Comparison of ENCODE assay signal across 20 mouse cellular contexts in genomic region chr19:58063541-58063940, GRCm38 (mm10).
DNase-seq lines count a peak whose midpoint lies in the region; ATAC-seq and TF ChIP-seq lines count a peak whose summit lies in the region.
"Had no signal": no experiment of that assay in that cellular context is flagged by ENCODE, and none has a peak within 500 bp of the region (broad histone marks: within the 10 kb centered on the region; RNA-seq: fewer than 3 reads in every experiment).

No protein-coding gene starts in this region.

- no peak overlapping the region for H3K9ac ChIP-seq in forebrain, embryonic 15.5 days (replicated peaks)
- no peak overlapping the region for H3K9ac ChIP-seq in heart, embryonic 16.5 days (ENCODE audit: low read length)
- H3K9ac ChIP-seq in kidney, postnatal 0 days (ENCODE audit: low read depth, low read length): no peak overlapping the region
- H3K9ac ChIP-seq: liver, embryonic 14.5 days had no signal

- TF ChIP-seq POLR2A in brain, embryonic 14.5 days (IDR thresholded peaks at IDR 0.05; ENCODE audit: borderline replicate concordance, extremely low read depth, insufficient read depth, insufficient read length, poor library complexity, severe bottlenecking): no peak

- no peaks in the 10 kb centered on the region for H3K36me3 ChIP-seq in forebrain, embryonic 15.5 days
- H3K36me3 ChIP-seq in forebrain, embryonic 10.5 days (replicated peaks): peaks cover 3% of the 10 kb centered on the region; the same call in 1 of the 2 replicates
- no peaks in the 10 kb centered on the region for H3K36me3 ChIP-seq in heart, embryonic 16.5 days (ENCODE audit: control insufficient read depth, insufficient read depth)
- H3K36me3 ChIP-seq in kidney, postnatal 0 days (ENCODE audit: insufficient read depth, low read length): no peaks in the 10 kb centered on the region

- DNase-seq in forebrain, embryonic 10.5 days (ENCODE audit: extremely low spot score, low spot score): no peak
- no peak for DNase-seq in heart, adult 8-10 months (ENCODE audit: low spot score)
- peak; percentile 67 for DNase-seq in kidney, postnatal 0 days (ENCODE audit: low spot score)
- no peak for DNase-seq in kidney, postnatal 14 days
- peak; percentile 74 for DNase-seq in brain, embryonic 14.5 days (ENCODE audit: low read depth)
- DNase-seq in left cerebral cortex, adult 2 months (ENCODE audit: extremely low spot score in 1 of 2, low spot score in 2 of 2): no peak
- DNase-seq: adrenal gland, postnatal 36 days; cerebellum, adult 18-20 months; cerebellum, postnatal 36 days; gastrocnemius, postnatal 25 days; kidney, postnatal 10 days; layer of hippocampus, postnatal 36 days; lung, postnatal 10 days had no signal

- TF ChIP-seq CTCF in kidney, postnatal 0 days (IDR thresholded peaks at IDR 0.05; ENCODE audit: low read depth): no peak
- no peak for TF ChIP-seq CTCF in brain, embryonic 14.5 days (IDR thresholded peaks at IDR 0.05; ENCODE audit: borderline replicate concordance, extremely low read depth, insufficient read depth, insufficient read length)
- TF ChIP-seq CTCF in left cerebral cortex, adult 2 months (IDR thresholded peaks at IDR 0.05): no peak

- ATAC-seq in forebrain, embryonic 15.5 days (replicated peaks): no peak
- ATAC-seq in heart, embryonic 16.5 days (replicated peaks; ENCODE audit: extremely low read depth, insufficient read depth, low FRiP score): no peak
- ATAC-seq in kidney, postnatal 0 days (replicated peaks; ENCODE audit: low FRiP score, low read depth): no peak
- ATAC-seq: forebrain, embryonic 16.5 days; inflammation-experienced regulatory T-cells, adult 6 months; midbrain, embryonic 16.5 days had no signal

- intact Hi-C loops in left cerebral cortex, adult 2 months (cut with DNase I): no loop called here

- H3K27ac ChIP-seq in forebrain, embryonic 15.5 days (replicated peaks): peak overlapping the region; percentile 33; the same call in 1 of the 2 replicates
- no peak overlapping the region for H3K27ac ChIP-seq in forebrain, embryonic 10.5 days
- H3K27ac ChIP-seq in heart, embryonic 16.5 days (ENCODE audit: low read length): no peak overlapping the region
- no peak overlapping the region for H3K27ac ChIP-seq in kidney, postnatal 0 days
- H3K27ac ChIP-seq in left cerebral cortex, adult 2 months: no peak overlapping the region
- H3K27ac ChIP-seq: layer of hippocampus, adult 2 months; liver, embryonic 14.5 days had no signal

- H3K4me2 ChIP-seq in forebrain, embryonic 15.5 days (replicated peaks): no peak overlapping the region
- peak overlapping the region; percentile 52; the same call in 1 of the 2 replicates for H3K4me2 ChIP-seq in heart, embryonic 16.5 days (ENCODE audit: low read depth, low read length)
- no peak overlapping the region for H3K4me2 ChIP-seq in kidney, postnatal 0 days (ENCODE audit: low read length)

- no peaks in the 10 kb centered on the region for H3K27me3 ChIP-seq in forebrain, embryonic 15.5 days
- peaks cover 29% of the 10 kb centered on the region for H3K27me3 ChIP-seq in forebrain, embryonic 10.5 days (ENCODE audit: poor library complexity, severe bottlenecking)
- no peaks in the 10 kb centered on the region for H3K27me3 ChIP-seq in heart, embryonic 16.5 days (ENCODE audit: control insufficient read depth, insufficient read depth, low read length)
- no peaks in the 10 kb centered on the region for H3K27me3 ChIP-seq in kidney, postnatal 0 days (ENCODE audit: insufficient read depth, low read length)

- 17% methylated on average over 6 of the region's 6 CpGs for WGBS in forebrain, embryonic 15.5 days
- WGBS in forebrain, embryonic 10.5 days: 29% methylated on average over 6 of the region's 6 CpGs
- WGBS in heart, embryonic 16.5 days: 56% methylated on average over 6 of the region's 6 CpGs
- WGBS in kidney, postnatal 0 days: 29% methylated on average over 6 of the region's 6 CpGs

- H3K4me3 ChIP-seq in forebrain, embryonic 15.5 days: no peak overlapping the region
- no peak overlapping the region for H3K4me3 ChIP-seq in forebrain, embryonic 10.5 days
- H3K4me3 ChIP-seq in heart, embryonic 16.5 days (ENCODE audit: low read length): no peak overlapping the region
- no peak overlapping the region for H3K4me3 ChIP-seq in kidney, postnatal 0 days (replicated peaks; ENCODE audit: low read depth, low read length)
- H3K4me3 ChIP-seq in left cerebral cortex, adult 2 months: no peak overlapping the region
- H3K4me3 ChIP-seq: layer of hippocampus, adult 2 months had no signal

- H3K9me3 ChIP-seq in forebrain, embryonic 15.5 days: no peaks in the 10 kb centered on the region
- 0 out of 2 replicates have a peak, but pooled peaks cover 4% of the 10 kb centered on the region for H3K9me3 ChIP-seq in forebrain, embryonic 10.5 days
- no peaks in the 10 kb centered on the region for H3K9me3 ChIP-seq in heart, embryonic 16.5 days (replicated peaks; ENCODE audit: control insufficient read depth, low read length)
- no peaks in the 10 kb centered on the region for H3K9me3 ChIP-seq in kidney, postnatal 0 days (replicated peaks; ENCODE audit: low read length)

- H3K4me1 ChIP-seq in forebrain, embryonic 15.5 days: peaks cover 41% of the 10 kb centered on the region
- peaks cover 57% of the 10 kb centered on the region for H3K4me1 ChIP-seq in forebrain, embryonic 10.5 days
- peaks cover 39% of the 10 kb centered on the region for H3K4me1 ChIP-seq in heart, embryonic 16.5 days (ENCODE audit: control insufficient read depth, insufficient read depth, low read length)
- H3K4me1 ChIP-seq in kidney, postnatal 0 days (replicated peaks; ENCODE audit: insufficient read depth, low read length): 0 out of 2 replicates have a peak, but pooled peaks cover 9% of the 10 kb centered on the region

Comparison
In these comparisons a context has a peak if more than half of its experiments do, and no peak if none do; other contexts are left out.
1. DNase-seq: peak in kidney, postnatal 0 days (single experiment) and brain, embryonic 14.5 days (single experiment); none in forebrain, embryonic 10.5 days (single experiment), heart, adult 8-10 months (single experiment), kidney, postnatal 14 days (single experiment) and left cerebral cortex, adult 2 months (0 of 2).